Mouse (Mus musculus) liver, embryonic 12.5 days (tissue): Measurements from ENCODE around the gene St7l. TPM values are rescaled to one million over a fixed set of nuclear protein-coding genes. Genes with fewer than 3 reads are reported as not detected.

Experiments
- ATAC-seq: fragments of 200-750 bp; cut with Nextera tagmentation; 2 replicates; pipeline ENCODE4 v1.8.0; 2017; ENCODE audit warnings: moderate number of reproducible peaks, mild to moderate bottlenecking, moderate library complexity
- H3K27ac ChIP-seq: fragments of 300-500 bp; sonication (generic); 2 replicates; pipeline ENCODE4 v1.5.1; 2016; ENCODE audit warnings: mild to moderate bottlenecking
- H3K27me3 ChIP-seq: fragments of 300-500 bp; sonication (generic); replicated peaks from 2 replicates; pipeline ENCODE4 v1.6.1; 2016; ENCODE audit warnings: mild to moderate bottlenecking, moderate library complexity
- H3K36me3 ChIP-seq: fragments of 300-500 bp; sonication (generic); 2 replicates; pipeline ENCODE4 v1.6.1; 2016; ENCODE audit warnings: mild to moderate bottlenecking, moderate library complexity
- H3K4me1 ChIP-seq: fragments of 300-500 bp; sonication (generic); 2 replicates; pipeline ENCODE4 v1.6.1; 2016
- H3K4me2 ChIP-seq: fragments of 300-500 bp; sonication (generic); 2 replicates; pipeline ENCODE4 v1.6.1; 2016; ENCODE audit warnings: mild to moderate bottlenecking, moderate library complexity
- H3K4me3 ChIP-seq: fragments of 300-500 bp; sonication (generic); 2 replicates; pipeline ENCODE4 v1.5.1; 2016; ENCODE audit warnings: mild to moderate bottlenecking, moderate library complexity
- H3K9ac ChIP-seq: fragments of 300-500 bp; sonication (generic); 2 replicates; pipeline ENCODE4 v1.6.1; 2016; ENCODE audit warnings: mild to moderate bottlenecking, moderate library complexity
- H3K9me3 ChIP-seq: fragments of 300-500 bp; sonication (generic); replicated peaks from 2 replicates; pipeline ENCODE4 v1.6.1; 2016; ENCODE audit warnings: mild to moderate bottlenecking, moderate library complexity
- WGBS: fragments of 180-500 bp; shearing (Covaris S2); methylation state at CpG from one replicate; pipeline ENCODE4 v1.1.7; 2016; ENCODE audit not compliant: insufficient replicate concordance; 5-methylcytosine and 5-hydroxymethylcytosine counted together
- polyA plus RNA-seq: library from polyadenylated mRNA; unstranded; fragments of >200 nt; fragmentation: Nextera tagmentation; extraction: Ambion mirVana; gene quantifications from 2 replicates; pipeline ENCODE4 v1.2.1, GENCODE M21; 2016

St7l gene
- 16.2 and 19.3 TPM in 2 replicates for polyA plus RNA-seq

GRCm38 (mm10) chr3:104863786-104864650 lies at the start of gene St7l, which contains the start of gene Capza1:
Gene St7l, plus strand, starts transcription at chr3:104864005.
Gene Capza1, minus strand, starts transcription at chr3:104864505.
- Histone ChIP-seq H3K4me1 (peaks cover 47% of the 10 kb centered on the region), H3K4me3 (peak within 1 kb of the TSS; percentile 92), H3K9me3 (no peaks in the 10 kb centered on the region), H3K9ac (peak within 1 kb of the TSS; percentile 96), H3K27me3 (no peaks in the 10 kb centered on the region), H3K4me2 (peak within 1 kb of the TSS; percentile 76), H3K27ac (peak within 1 kb of the TSS; percentile 95), H3K36me3 (peaks cover 25% of the 10 kb centered on the region)
- peak; percentile 93 for ATAC-seq
- WGBS: under 1% methylated on average over 43 of the region's 43 CpGs

GRCm38 (mm10) chr3:104814746-104815145 lies 49.1 kb upstream of the St7l start:
- ATAC-seq: no peak
- Histone ChIP-seq H3K9me3 (no peaks in the 10 kb centered on the region), H3K27me3 (no peaks in the 10 kb centered on the region), H3K36me3 (no peaks in the 10 kb centered on the region), H3K4me3 (no peak overlapping the region), H3K4me2 (no peak overlapping the region), H3K27ac (no peak overlapping the region), H3K9ac (no peak overlapping the region), H3K4me1 (peaks cover 47% of the 10 kb centered on the region)
- WGBS: 86% methylated on average over 1 of the region's 1 CpGs

DNA sequence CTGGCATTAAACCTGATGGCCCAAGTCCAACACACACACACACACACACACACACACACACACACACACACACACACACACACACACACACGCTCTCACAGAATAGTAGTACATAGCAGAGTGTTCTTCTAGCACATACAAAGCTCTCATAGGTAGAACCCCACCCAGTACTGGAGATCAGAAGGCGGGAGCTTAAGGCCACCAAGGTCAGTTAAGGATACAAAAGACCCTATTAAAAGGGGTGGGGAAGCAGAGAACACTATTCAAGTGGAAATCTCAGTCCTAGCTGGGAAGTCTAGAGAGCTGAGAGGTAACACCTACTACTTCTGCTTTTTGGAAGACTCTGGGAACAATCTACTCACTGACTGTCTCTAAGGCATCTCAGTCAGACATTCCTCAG lies 48.5 kb upstream of the St7l start:
- no peak overlapping the region for H3K4me2 ChIP-seq
- no peaks in the 10 kb centered on the region for H3K9me3 ChIP-seq
- no peak for ATAC-seq
- H3K27me3 ChIP-seq: no peaks in the 10 kb centered on the region
- no peak overlapping the region for H3K9ac ChIP-seq
- no peak overlapping the region for H3K27ac ChIP-seq
- H3K36me3 ChIP-seq: peaks cover 2% of the 10 kb centered on the region
- H3K4me1 ChIP-seq: peaks cover 47% of the 10 kb centered on the region
- no peak overlapping the region for H3K4me3 ChIP-seq
- WGBS: 74% methylated on average over 2 of the region's 2 CpGs

GRCm38 (mm10) chr3:104816130-104816529 lies 47.7 kb upstream of the St7l start:
- H3K4me1 ChIP-seq: peaks cover 47% of the 10 kb centered on the region
- no peaks in the 10 kb centered on the region for H3K27me3 ChIP-seq
- no peak overlapping the region for H3K4me3 ChIP-seq
- ATAC-seq: no peak
- H3K36me3 ChIP-seq: peaks cover 10% of the 10 kb centered on the region
- no peak overlapping the region for H3K4me2 ChIP-seq
- WGBS: 90% methylated on average over 7 of the region's 7 CpGs
- no peaks in the 10 kb centered on the region for H3K9me3 ChIP-seq
- no peak overlapping the region for H3K27ac ChIP-seq
- H3K9ac ChIP-seq: no peak overlapping the region

DNA sequence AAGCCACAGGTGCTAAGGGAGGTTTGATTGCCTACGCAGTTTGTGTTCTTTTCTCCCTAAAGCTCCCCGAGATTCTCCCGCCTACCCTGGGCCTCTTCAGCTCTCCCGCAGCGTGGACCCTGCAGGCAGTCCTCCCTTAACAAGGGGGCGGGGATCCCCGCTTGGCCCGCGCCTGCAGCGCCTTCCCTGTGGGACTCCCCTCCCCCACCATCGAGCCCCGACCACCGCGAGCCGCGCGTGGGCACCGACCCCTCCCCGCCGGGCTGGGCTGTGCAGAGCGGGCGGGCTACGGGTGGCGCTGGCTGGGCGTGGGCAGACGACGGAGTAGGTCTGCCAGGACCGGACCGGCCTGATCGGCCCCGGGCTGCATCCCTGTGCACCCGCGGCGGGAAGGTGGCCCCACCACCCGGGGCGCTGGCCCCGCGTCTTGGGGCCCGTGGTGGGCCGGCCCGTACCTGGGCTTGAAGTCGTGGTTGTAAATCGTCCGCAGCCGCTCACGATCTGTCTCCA lies 46.3 kb upstream of the St7l start:
- peak; percentile 58 for ATAC-seq
- peak overlapping the region; percentile 81 for H3K27ac ChIP-seq
- WGBS: under 1% methylated on average over 46 of the region's 46 CpGs

GRCm38 (mm10) chr3:104817991-104818748 lies 45.6 kb upstream of the St7l start, which contains the start of gene Mov10:
Gene Mov10, minus strand, starts transcription at chr3:104818563.
- Histone ChIP-seq H3K36me3 (peaks cover 25% of the 10 kb centered on the region), H3K4me2 (peak within 1 kb of the TSS; percentile 79), H3K27ac (peak within 1 kb of the TSS; percentile 81), H3K4me3 (peak within 1 kb of the TSS; percentile 80), H3K9me3 (no peaks in the 10 kb centered on the region), H3K9ac (peak within 1 kb of the TSS; percentile 84), H3K4me1 (peaks cover 40% of the 10 kb centered on the region), H3K27me3 (no peaks in the 10 kb centered on the region)
- ATAC-seq: peak; percentile 79
- 1% methylated on average over 40 of the region's 40 CpGs for WGBS

More for the DNA sequence above, 46.3 kb upstream of the St7l start:
- peaks cover 41% of the 10 kb centered on the region for H3K4me1 ChIP-seq
- H3K9ac ChIP-seq: peak overlapping the region; percentile 84
- peak overlapping the region; percentile 80 for H3K4me3 ChIP-seq
- peak overlapping the region; percentile 79 for H3K4me2 ChIP-seq
- no peaks in the 10 kb centered on the region for H3K9me3 ChIP-seq
- H3K27me3 ChIP-seq: no peaks in the 10 kb centered on the region
- H3K36me3 ChIP-seq: peaks cover 22% of the 10 kb centered on the region

DNA sequence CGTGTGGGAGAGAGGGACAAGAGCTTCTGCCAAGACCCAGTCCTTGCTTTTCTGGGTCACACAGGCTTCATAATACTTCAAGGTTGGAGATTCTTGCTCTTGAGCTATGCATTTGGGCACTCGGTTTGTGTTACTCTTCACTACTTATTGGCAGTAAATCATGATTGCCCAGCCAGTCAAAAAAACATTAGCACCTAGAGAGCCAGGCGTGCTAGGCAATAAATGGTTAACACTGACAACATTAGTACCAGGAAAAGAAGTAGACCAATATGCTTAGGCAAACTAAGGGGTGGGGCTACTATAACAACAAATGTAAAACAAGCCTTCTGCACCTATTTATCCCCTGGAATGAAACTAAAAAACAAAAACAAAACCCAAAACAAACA lies 45.1 kb upstream of the St7l start:
- Histone ChIP-seq H3K4me2 (peak overlapping the region; percentile 79), H3K4me3 (peak overlapping the region; percentile 80), H3K9ac (peak overlapping the region; percentile 84), H3K27ac (peak overlapping the region; percentile 81), H3K9me3 (no peaks in the 10 kb centered on the region), H3K4me1 (peaks cover 40% of the 10 kb centered on the region), H3K36me3 (peaks cover 25% of the 10 kb centered on the region), H3K27me3 (no peaks in the 10 kb centered on the region)
- 2% methylated on average over 3 of the region's 3 CpGs for WGBS
- ATAC-seq: peak; percentile 7; the same call in 1 of the 2 replicates

DNA sequence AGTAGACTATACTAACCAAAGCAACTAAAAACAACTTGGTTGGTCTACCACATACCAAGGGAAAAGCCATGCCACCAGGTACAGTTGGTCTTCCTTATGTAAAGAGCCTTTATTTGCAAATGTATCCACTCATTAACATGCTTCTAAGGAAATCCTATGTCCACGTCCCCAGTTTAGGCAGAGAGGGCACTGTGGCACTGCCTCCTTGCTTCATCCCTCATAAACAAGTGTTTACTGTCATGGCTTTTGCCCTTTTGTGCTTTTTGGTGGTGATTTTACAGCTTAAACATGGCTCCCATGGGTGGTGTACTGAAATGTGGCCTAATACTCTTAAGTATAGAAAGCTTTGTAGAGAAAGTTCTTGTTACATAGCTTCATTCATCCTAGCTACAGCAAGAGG lies 43.4 kb upstream of the St7l start:
- Histone ChIP-seq H3K27me3 (no peaks in the 10 kb centered on the region), H3K4me3 (no peak overlapping the region), H3K36me3 (peaks cover 32% of the 10 kb centered on the region), H3K4me2 (no peak overlapping the region), H3K9me3 (no peaks in the 10 kb centered on the region), H3K4me1 (peaks cover 35% of the 10 kb centered on the region), H3K27ac (no peak overlapping the region), H3K9ac (no peak overlapping the region)
- ATAC-seq: no peak
- WGBS: 68% methylated on average over 1 of the region's 1 CpGs

DNA sequence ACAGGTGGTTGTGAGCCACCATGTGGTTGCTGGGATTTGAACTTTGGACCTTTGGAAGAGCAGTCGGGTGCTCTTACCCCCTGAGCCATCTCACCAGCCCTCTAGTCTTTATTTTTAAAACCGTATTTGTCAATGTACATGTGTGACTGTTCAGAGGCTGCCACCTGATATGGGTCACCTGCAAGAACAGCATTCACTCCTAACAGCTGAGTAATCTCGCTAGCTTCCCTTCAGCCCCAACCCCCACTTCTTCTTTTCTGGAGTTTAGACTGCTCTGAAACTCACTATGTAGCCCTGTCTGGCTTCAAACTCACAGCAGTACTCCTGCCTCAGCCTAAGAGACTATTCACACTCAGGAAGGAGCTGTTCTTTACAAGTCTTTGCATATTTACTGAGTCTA lies 41.4 kb upstream of the St7l start:
- no peak overlapping the region for H3K27ac ChIP-seq
- peaks cover 18% of the 10 kb centered on the region for H3K4me1 ChIP-seq
- no peak overlapping the region for H3K9ac ChIP-seq
- H3K36me3 ChIP-seq: peaks cover 52% of the 10 kb centered on the region
- no peak for ATAC-seq
- H3K4me3 ChIP-seq: no peak overlapping the region
- no peaks in the 10 kb centered on the region for H3K27me3 ChIP-seq
- H3K9me3 ChIP-seq: no peaks in the 10 kb centered on the region
- no peak overlapping the region for H3K4me2 ChIP-seq
- WGBS: 71% methylated on average over 3 of the region's 3 CpGs

- H3K4me3 ChIP-seq: no peak overlapping the region
- H3K27me3 ChIP-seq: no peaks in the 10 kb centered on the region
- H3K4me1 ChIP-seq: no peaks in the 10 kb centered on the region
- H3K4me2 ChIP-seq: no peak overlapping the region
- WGBS: 89% methylated on average over 3 of the region's 3 CpGs
- no peak for ATAC-seq
- peaks cover 91% of the 10 kb centered on the region for H3K36me3 ChIP-seq
- H3K9ac ChIP-seq: no peak overlapping the region
- no peak overlapping the region for H3K27ac ChIP-seq
- no peaks in the 10 kb centered on the region for H3K9me3 ChIP-seq
Measured at GRCm38 (mm10) chr3:104835797-104836196, 28.0 kb upstream of the St7l start.

GRCm38 (mm10) chr3:104841049-104841448 lies 22.8 kb upstream of the St7l start:
- WGBS: 83% methylated on average over 5 of the region's 5 CpGs
- H3K27ac ChIP-seq: no peak overlapping the region
- H3K4me2 ChIP-seq: no peak overlapping the region
- H3K27me3 ChIP-seq: no peaks in the 10 kb centered on the region
- no peak overlapping the region for H3K4me3 ChIP-seq
- no peak for ATAC-seq
- no peaks in the 10 kb centered on the region for H3K9me3 ChIP-seq
- no peaks in the 10 kb centered on the region for H3K4me1 ChIP-seq
- peaks cover 92% of the 10 kb centered on the region for H3K36me3 ChIP-seq
- no peak overlapping the region for H3K9ac ChIP-seq

DNA sequence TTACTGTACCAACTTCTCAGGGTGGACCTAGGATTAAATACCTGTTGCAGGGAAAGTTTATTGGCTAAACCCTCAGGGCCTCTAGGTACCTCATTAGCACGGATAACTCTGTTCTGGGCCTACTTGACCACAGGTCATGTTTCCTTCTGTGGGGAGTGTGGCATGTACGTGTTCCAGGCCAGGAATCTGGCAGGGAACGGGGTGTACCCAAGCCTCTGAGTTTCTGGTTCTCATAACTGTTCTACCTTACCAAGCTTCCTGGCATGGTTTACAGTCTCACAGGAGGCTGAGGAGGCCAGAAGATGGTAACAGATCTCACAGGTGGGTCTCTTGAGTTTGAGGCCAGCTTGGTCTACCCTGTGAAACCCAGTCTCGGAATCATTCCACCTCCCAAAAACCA lies 17.2 kb upstream of the St7l start:
- Histone ChIP-seq H3K36me3 (peaks cover 71% of the 10 kb centered on the region), H3K9me3 (no peaks in the 10 kb centered on the region), H3K27ac (no peak overlapping the region), H3K4me1 (no peaks in the 10 kb centered on the region), H3K27me3 (no peaks in the 10 kb centered on the region), H3K9ac (no peak overlapping the region), H3K4me3 (no peak overlapping the region), H3K4me2 (no peak overlapping the region)
- no peak for ATAC-seq
- WGBS: 92% methylated on average over 4 of the region's 4 CpGs
